Mouse (Mus musculus) testis, adult 2 months (tissue): Measurements from ENCODE around the gene Dusp3.

Experiments
- CTCF ChIP-seq: fragments of 200-500 bp; IDR thresholded peaks from 2 replicates; pipeline ENCODE4 v1.5.1; 2012; ENCODE audit warnings: low read depth, mild to moderate bottlenecking, inconsistent platforms, low read length, moderate library complexity; ENCODE audit not compliant: control insufficient read depth, insufficient read depth, insufficient replicate concordance
- POLR2A ChIP-seq: fragments of 200-500 bp; IDR thresholded peaks from 2 replicates; pipeline ENCODE4 v1.6.1; 2012; ENCODE audit warnings: low read depth, mild to moderate bottlenecking, inconsistent platforms, low read length, moderate library complexity; ENCODE audit not compliant: control insufficient read depth

- TF ChIP-seq CTCF (no peak), POLR2A (no peak)
Measured at GRCm38 (mm10) chr11:101979140-101979539, 7.7 kb downstream of the Dusp3 start.
